Mouse (Mus musculus): ENCODE measurements at regions not wholly inside any gene's neighbourhood (a gene's known extent, or its start where the extent isn't known, plus 50 kb on each side); places are given as distances from the start of the nearest gene placed in this dataset.

DNA sequence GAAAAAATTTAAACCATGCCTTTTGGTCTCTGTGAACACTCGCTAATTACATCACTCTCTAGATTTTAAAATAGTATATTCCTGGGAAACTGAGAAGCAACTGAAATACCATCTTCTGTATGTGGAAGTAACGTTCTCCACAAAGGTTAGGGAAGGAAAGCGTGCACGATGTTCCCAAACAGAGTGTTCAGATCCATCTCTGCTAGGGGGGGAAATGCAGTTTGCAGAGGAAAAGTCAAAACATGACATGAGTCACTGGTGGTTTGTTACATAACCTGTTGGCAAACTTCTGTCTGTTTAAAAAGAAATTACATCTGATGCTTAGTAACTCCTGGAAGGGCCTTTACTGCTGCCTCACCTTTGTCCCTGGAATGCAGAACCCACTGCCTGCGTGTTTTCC is 314.2 kb downstream of the Dcdc2c start:
- H3K4me2 ChIP-seq (replicated peaks; ENCODE audit: low read depth), result no peak overlapping the region
- H3K9me3 ChIP-seq (ENCODE audit: control insufficient read depth), result no peaks in the 10 kb centered on the region
- WGBS, result 84% methylated on average over 5 of the region's 5 CpGs
- H3K36me3 ChIP-seq (ENCODE audit: control insufficient read depth, insufficient read depth), result no peaks in the 10 kb centered on the region
- no peak overlapping the region for H3K9ac ChIP-seq (ENCODE audit: low read depth, low read length)
- no peak for TF ChIP-seq CTCF (IDR thresholded peaks at IDR 0.05; ENCODE audit: low read depth)
- H3K4me3 ChIP-seq (ENCODE audit: low read depth, low read length), result no peak overlapping the region
- H3K27ac ChIP-seq (ENCODE audit: low read depth, low read length), result no peak overlapping the region
- no peaks in the 10 kb centered on the region for H3K4me1 ChIP-seq (replicated peaks; ENCODE audit: control insufficient read depth, insufficient read depth, low read length)
- no peak for ATAC-seq
- no peaks in the 10 kb centered on the region for H3K27me3 ChIP-seq (replicated peaks; ENCODE audit: control insufficient read depth, insufficient read depth, low read length)

DNA sequence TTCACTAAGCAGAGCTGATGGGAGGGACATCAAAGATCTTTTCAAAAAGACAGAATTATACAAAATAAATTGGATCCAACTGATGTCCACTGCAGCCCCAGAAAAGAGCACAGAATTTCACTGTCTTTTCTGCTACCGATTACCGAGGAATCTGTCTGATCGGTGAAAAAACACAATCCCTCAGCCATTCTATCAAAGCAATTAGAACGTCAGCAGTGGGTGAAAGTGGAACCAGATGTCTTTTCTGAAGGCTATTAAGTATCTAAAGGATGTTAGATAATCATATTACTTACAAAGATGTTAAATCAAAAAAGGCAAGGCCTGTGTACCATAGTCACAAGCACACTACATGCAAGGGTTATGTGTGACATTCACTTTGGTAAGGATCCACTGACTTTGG is 315.2 kb downstream of the Dcdc2c start:
- WGBS, result 70% methylated on average over 4 of the region's 4 CpGs
- Histone ChIP-seq H3K4me2 (replicated peaks; ENCODE audit: low read depth) (no peak overlapping the region), H3K4me1 (replicated peaks; ENCODE audit: control insufficient read depth, insufficient read depth, low read length) (no peaks in the 10 kb centered on the region), H3K9ac (ENCODE audit: low read depth, low read length) (no peak overlapping the region), H3K4me3 (ENCODE audit: low read depth, low read length) (no peak overlapping the region), H3K27me3 (replicated peaks; ENCODE audit: control insufficient read depth, insufficient read depth, low read length) (no peaks in the 10 kb centered on the region), H3K27ac (ENCODE audit: low read depth, low read length) (no peak overlapping the region), H3K9me3 (ENCODE audit: control insufficient read depth) (no peaks in the 10 kb centered on the region), H3K36me3 (ENCODE audit: control insufficient read depth, insufficient read depth) (no peaks in the 10 kb centered on the region)
- no peak for ATAC-seq
- TF ChIP-seq CTCF (IDR thresholded peaks at IDR 0.05; ENCODE audit: low read depth), result no peak

GRCm38 (mm10) chr12:28202847-28203246 is 349.4 kb downstream of the Dcdc2c start:
- Histone ChIP-seq H3K4me2 (replicated peaks; ENCODE audit: low read depth) (no peak overlapping the region), H3K4me1 (replicated peaks; ENCODE audit: control insufficient read depth, insufficient read depth, low read length) (no peaks in the 10 kb centered on the region), H3K4me3 (ENCODE audit: low read depth, low read length) (no peak overlapping the region), H3K9me3 (ENCODE audit: control insufficient read depth) (no peaks in the 10 kb centered on the region), H3K9ac (ENCODE audit: low read depth, low read length) (no peak overlapping the region), H3K27me3 (replicated peaks; ENCODE audit: control insufficient read depth, insufficient read depth, low read length) (no peaks in the 10 kb centered on the region), H3K36me3 (ENCODE audit: control insufficient read depth, insufficient read depth) (no peaks in the 10 kb centered on the region), H3K27ac (ENCODE audit: low read depth, low read length) (no peak overlapping the region)
- no peak for TF ChIP-seq CTCF (IDR thresholded peaks at IDR 0.05; ENCODE audit: low read depth)
- no peak for ATAC-seq
- 77% methylated on average over 1 of the region's 1 CpGs for WGBS

DNA sequence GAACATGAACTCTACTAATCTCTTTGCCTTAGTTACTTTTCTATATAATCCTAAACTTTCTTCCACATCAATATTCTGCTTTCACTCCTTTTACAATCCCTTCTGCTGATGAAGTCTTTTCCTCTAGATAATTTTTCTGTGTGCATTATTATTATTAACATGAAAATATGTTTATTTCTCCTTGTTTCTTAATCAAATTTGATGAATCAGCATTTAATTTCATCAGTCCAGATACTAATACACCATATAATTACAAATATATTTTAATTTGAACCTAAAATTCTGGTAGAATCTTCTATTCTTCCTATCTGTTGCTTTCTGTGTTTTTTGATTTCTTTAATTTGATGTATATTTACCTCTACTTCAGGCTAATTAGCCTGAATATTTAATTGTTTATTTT is 365.5 kb downstream of the Dcdc2c start:
- H3K4me2 ChIP-seq (replicated peaks; ENCODE audit: low read depth), result no peak overlapping the region
- H3K27ac ChIP-seq (ENCODE audit: low read depth, low read length), result no peak overlapping the region
- no peak overlapping the region for H3K9ac ChIP-seq (ENCODE audit: low read depth, low read length)
- H3K36me3 ChIP-seq (ENCODE audit: control insufficient read depth, insufficient read depth), result no peaks in the 10 kb centered on the region
- no peaks in the 10 kb centered on the region for H3K4me1 ChIP-seq (replicated peaks; ENCODE audit: control insufficient read depth, insufficient read depth, low read length)
- 0 out of 2 replicates have a peak, but pooled peaks cover 2% of the 10 kb centered on the region for H3K9me3 ChIP-seq (ENCODE audit: control insufficient read depth)
- no peak for ATAC-seq
- H3K27me3 ChIP-seq (replicated peaks; ENCODE audit: control insufficient read depth, insufficient read depth, low read length), result no peaks in the 10 kb centered on the region
- no peak for TF ChIP-seq CTCF (IDR thresholded peaks at IDR 0.05; ENCODE audit: low read depth)
- no peak overlapping the region for H3K4me3 ChIP-seq (ENCODE audit: low read depth, low read length)

DNA sequence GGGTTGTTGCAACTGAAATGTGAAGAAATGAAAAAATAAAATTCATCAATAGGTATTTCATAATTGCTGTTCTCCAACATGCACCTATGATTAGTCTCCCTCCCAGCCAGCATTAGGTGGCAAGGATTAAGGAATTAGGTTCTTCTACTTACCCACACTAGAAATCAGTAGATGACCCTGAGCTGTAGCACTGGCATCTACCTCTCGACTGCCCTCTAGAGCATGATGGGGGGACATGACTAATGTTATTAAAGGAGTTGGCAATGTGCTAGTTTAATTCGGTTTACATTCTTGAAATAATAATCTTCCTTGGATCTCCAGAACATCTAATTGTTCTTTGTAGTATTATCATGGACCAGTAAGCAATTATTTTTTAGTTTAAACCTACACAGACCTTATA is 370.9 kb downstream of the Dcdc2c start:
- Histone ChIP-seq H3K9ac (ENCODE audit: low read depth, low read length) (no peak overlapping the region), H3K27ac (ENCODE audit: low read depth, low read length) (no peak overlapping the region), H3K27me3 (replicated peaks; ENCODE audit: control insufficient read depth, insufficient read depth, low read length) (no peaks in the 10 kb centered on the region), H3K4me3 (ENCODE audit: low read depth, low read length) (no peak overlapping the region), H3K36me3 (ENCODE audit: control insufficient read depth, insufficient read depth) (no peaks in the 10 kb centered on the region), H3K4me1 (replicated peaks; ENCODE audit: control insufficient read depth, insufficient read depth, low read length) (no peaks in the 10 kb centered on the region), H3K4me2 (replicated peaks; ENCODE audit: low read depth) (no peak overlapping the region), H3K9me3 (ENCODE audit: control insufficient read depth) (no peaks in the 10 kb centered on the region)
- TF ChIP-seq CTCF (IDR thresholded peaks at IDR 0.05; ENCODE audit: low read depth), result peak; percentile 38
- WGBS, result 59% methylated on average over 2 of the region's 2 CpGs
- ATAC-seq, result no peak

GRCm38 (mm10) chr12:28176016-28176415 is 376.2 kb downstream of the Dcdc2c start:
- H3K9me3 ChIP-seq (ENCODE audit: control insufficient read depth), result no peaks in the 10 kb centered on the region
- TF ChIP-seq CTCF (IDR thresholded peaks at IDR 0.05; ENCODE audit: low read depth), result no peak
- H3K4me3 ChIP-seq (ENCODE audit: low read depth, low read length), result no peak overlapping the region
- no peaks in the 10 kb centered on the region for H3K27me3 ChIP-seq (replicated peaks; ENCODE audit: control insufficient read depth, insufficient read depth, low read length)
- ATAC-seq, result no peak
- WGBS, result 58% methylated on average over 3 of the region's 3 CpGs
- H3K4me1 ChIP-seq (replicated peaks; ENCODE audit: control insufficient read depth, insufficient read depth, low read length), result no peaks in the 10 kb centered on the region
- no peak overlapping the region for H3K9ac ChIP-seq (ENCODE audit: low read depth, low read length)
- H3K27ac ChIP-seq (ENCODE audit: low read depth, low read length), result no peak overlapping the region
- no peak overlapping the region for H3K4me2 ChIP-seq (replicated peaks; ENCODE audit: low read depth)
- no peaks in the 10 kb centered on the region for H3K36me3 ChIP-seq (ENCODE audit: control insufficient read depth, insufficient read depth)

GRCm38 (mm10) chr12:28174078-28174477 is 378.1 kb downstream of the Dcdc2c start:
- Histone ChIP-seq H3K4me2 (replicated peaks; ENCODE audit: low read depth) (no peak overlapping the region), H3K4me1 (replicated peaks; ENCODE audit: control insufficient read depth, insufficient read depth, low read length) (no peaks in the 10 kb centered on the region), H3K27me3 (replicated peaks; ENCODE audit: control insufficient read depth, insufficient read depth, low read length) (no peaks in the 10 kb centered on the region), H3K27ac (ENCODE audit: low read depth, low read length) (no peak overlapping the region), H3K36me3 (ENCODE audit: control insufficient read depth, insufficient read depth) (no peaks in the 10 kb centered on the region), H3K9me3 (ENCODE audit: control insufficient read depth) (no peaks in the 10 kb centered on the region), H3K4me3 (ENCODE audit: low read depth, low read length) (no peak overlapping the region), H3K9ac (ENCODE audit: low read depth, low read length) (no peak overlapping the region)
- ATAC-seq, result no peak
- no peak for TF ChIP-seq CTCF (IDR thresholded peaks at IDR 0.05; ENCODE audit: low read depth)

All from intestine, postnatal 0 days (tissue).